20 mouse cellular contexts compared by ENCODE assay signal in genomic region chr6:18220691-18221090, GRCm38 (mm10). TPM values are rescaled to one million over a fixed set of nuclear protein-coding genes. Genes with fewer than 3 reads are reported as not detected.
"Had no signal": no experiment of that assay in that cellular context is flagged by ENCODE, and none has a peak within 500 bp of the region (broad histone marks: within the 10 kb centered on the region; RNA-seq: fewer than 3 reads in every experiment).

No protein-coding gene starts in this region.

- H3K9me3 ChIP-seq: liver, embryonic 13.5 days; liver, embryonic 15.5 days; midbrain, embryonic 10.5 days; midbrain, embryonic 12.5 days; neural tube, embryonic 13.5 days; neural tube, embryonic 15.5 days had no signal

- ATAC-seq: liver, postnatal 0 days; midbrain, embryonic 16.5 days had no signal

- H3K9ac ChIP-seq: liver, embryonic 13.5 days; liver, embryonic 15.5 days; liver, postnatal 0 days; midbrain, embryonic 12.5 days; neural tube, embryonic 13.5 days; neural tube, embryonic 15.5 days had no signal

- H3K36me3 ChIP-seq: liver, embryonic 13.5 days; liver, embryonic 15.5 days; midbrain, embryonic 10.5 days; midbrain, embryonic 12.5 days; neural tube, embryonic 13.5 days; neural tube, embryonic 15.5 days had no signal

- H3K27me3 ChIP-seq: liver, embryonic 13.5 days; liver, embryonic 15.5 days; midbrain, embryonic 12.5 days; neural tube, embryonic 13.5 days; neural tube, embryonic 15.5 days had no signal

- H3K4me3 ChIP-seq: liver, embryonic 13.5 days; liver, embryonic 15.5 days; midbrain, embryonic 10.5 days; midbrain, embryonic 12.5 days; myocyte; neural tube, embryonic 13.5 days; neural tube, embryonic 15.5 days had no signal

- DNase-seq: liver; liver, embryonic 13.5 days; liver, postnatal 0 days; midbrain, embryonic 14.5 days; retina, postnatal 1 day; right cerebral cortex, adult 18-20 months; right cerebral cortex, postnatal 25 days; right cerebral cortex, postnatal 4 days; spleen, adult 18-20 months; thymus, adult 18-20 months; thymus, postnatal 14 days; thymus, postnatal 36 days had no signal

- H3K4me2 ChIP-seq: liver, embryonic 11.5 days; liver, embryonic 13.5 days; liver, embryonic 15.5 days; midbrain, embryonic 12.5 days; neural tube, embryonic 13.5 days; neural tube, embryonic 15.5 days had no signal

- H3K27ac ChIP-seq: liver, embryonic 13.5 days; liver, embryonic 15.5 days; midbrain, embryonic 10.5 days; midbrain, embryonic 12.5 days; neural tube, embryonic 13.5 days; neural tube, embryonic 15.5 days had no signal

- H3K4me1 ChIP-seq: liver, embryonic 13.5 days; liver, embryonic 15.5 days; midbrain, embryonic 12.5 days; neural tube, embryonic 13.5 days; neural tube, embryonic 15.5 days had no signal

RNA-seq across cellular contexts. Expression of gene Cftr, which starts 50.2 kb away (rescaled TPM):
- polyA plus RNA-seq: myocyte had no signal
